Mouse (Mus musculus) olfactory bulb, adult 2 months (tissue): ENCODE data around the gene P4ha2.

Source experiments
- CTCF ChIP-seq: fragments of 200-500 bp; IDR thresholded peaks from 2 replicates; pipeline ENCODE4 v1.5.1; 2012; ENCODE audit warnings: low read depth, mild to moderate bottlenecking, low read length, moderate library complexity; ENCODE audit not compliant: insufficient read depth
- POLR2A ChIP-seq: fragments of 200-500 bp; IDR thresholded peaks from 2 replicates; pipeline ENCODE4 v1.6.1; 2012; ENCODE audit warnings: mild to moderate bottlenecking, low read depth, low read length, moderate library complexity; ENCODE audit not compliant: insufficient read depth

- TF ChIP-seq CTCF (no peak), POLR2A (no peak)
These were observed 46.1 kb downstream of the P4ha2 start for GRCm38 (mm10) chr11:54145990-54146389.
